Mouse (Mus musculus) cerebellum, adult 2 months (tissue): ENCODE data around the gene Ccnyl1. TPM values are rescaled to one million over a fixed set of nuclear protein-coding genes. Genes with fewer than 3 reads are reported as not detected.
A peak's percentile ranks its signal among the peaks of the same experiment; 100 is the strongest.

ENCODE experiments used
- DNase-seq, 2 experiments: peaks; one replicate each; pipeline ENCODE4 v3.0.0; 2021
- H3K27ac ChIP-seq: fragments of 200-500 bp; 2 replicates; pipeline ENCODE4 v1.5.1; 2012; ENCODE audit warnings: low read length, control low read depth, inconsistent platforms; ENCODE audit not compliant: insufficient read depth
- H3K27me3 ChIP-seq: fragments of 200-500 bp; 2 replicates; pipeline ENCODE4 v1.6.1; 2012; ENCODE audit warnings: inconsistent platforms, mild to moderate bottlenecking, low read length, moderate library complexity; ENCODE audit not compliant: control insufficient read depth, insufficient read depth
- H3K4me1 ChIP-seq: fragments of 200-500 bp; 2 replicates; pipeline ENCODE4 v1.6.1; 2011; ENCODE audit warnings: low read length; ENCODE audit not compliant: control insufficient read depth, insufficient read depth
- H3K4me3 ChIP-seq: fragments of 200-500 bp; replicated peaks from 2 replicates; pipeline ENCODE3; 2011; ENCODE audit warnings: mild to moderate bottlenecking, low read depth, low read length, control low read depth; ENCODE audit not compliant: insufficient read depth
- CTCF ChIP-seq: fragments of 200-500 bp; IDR thresholded peaks from 2 replicates; pipeline ENCODE4 v1.5.1; 2011; ENCODE audit warnings: low read depth, mild to moderate bottlenecking, control low read depth, low read length, moderate library complexity, borderline replicate concordance; ENCODE audit not compliant: insufficient read depth
- POLR2A ChIP-seq: fragments of 200-500 bp; IDR thresholded peaks from 2 replicates; pipeline ENCODE4 v1.6.1; 2011; ENCODE audit warnings: low read length, control low read depth, borderline replicate concordance; ENCODE audit not compliant: insufficient read depth
- WGBS: fragments of 180-500 bp; shearing (Covaris S2); methylation state at CpG from one replicate; pipeline ENCODE4 v1.1.7; 2018; 5-methylcytosine and 5-hydroxymethylcytosine counted together
- polyA plus RNA-seq: library from polyadenylated mRNA; depleted of rRNA; stranded (reverse); fragments of >200 nt; gene quantifications from 2 replicates; pipeline ENCODE4 v1.2.3, GENCODE M21; 2012

Ccnyl1 gene
- polyA plus RNA-seq, 1 experiment = 17.4 TPM

DNA sequence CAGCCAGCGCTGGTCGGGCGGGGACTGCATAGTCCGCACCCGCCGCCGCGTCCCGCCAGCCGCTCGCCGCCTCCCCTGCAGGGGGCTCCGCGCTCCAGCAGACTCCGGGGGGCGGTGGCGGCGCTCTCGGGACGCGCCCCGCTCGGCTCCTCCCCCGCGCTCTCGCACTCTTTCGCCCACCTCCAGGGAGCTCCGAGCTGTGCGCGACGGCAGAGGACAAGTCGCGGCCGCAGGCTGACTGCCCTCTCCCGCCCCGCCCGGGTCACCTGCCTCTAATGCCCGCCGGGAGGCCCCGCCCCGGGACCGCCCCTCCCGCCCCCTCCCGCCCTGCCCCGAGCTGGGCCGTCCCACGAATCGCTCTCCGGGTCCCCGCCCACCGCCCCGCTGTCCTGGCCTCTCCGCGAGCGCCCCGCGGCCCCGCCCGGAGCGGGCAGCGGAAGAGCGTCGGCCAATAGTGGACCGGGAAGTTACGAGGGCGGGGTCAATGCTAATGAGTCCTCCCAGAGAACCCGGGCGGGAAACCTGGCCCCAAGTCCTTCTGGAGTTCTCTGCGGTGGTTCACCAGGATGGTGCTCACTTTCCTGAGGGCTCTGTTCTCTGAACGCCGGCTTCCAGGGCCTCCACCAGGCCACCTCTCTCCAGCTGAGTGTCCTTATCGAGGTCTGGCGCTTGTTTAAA is 47.4 kb downstream of the Ccnyl1 start, which contains the start of gene Fzd5:
Fzd5 (minus strand) TSS at position 250 of the 678 bp plus-strand sequence.
- under 1% methylated on average over 61 of the region's 73 CpGs for WGBS
- TF ChIP-seq POLR2A (0 out of 2 replicates have a peak, but pooled peaks have one; percentile 26), CTCF (no peak)
- Histone ChIP-seq H3K4me3 (peak within 1 kb of the TSS; percentile 71), H3K4me1 (peaks cover 10% of the 10 kb centered on the region), H3K27me3 (peaks cover 2% of the 10 kb centered on the region; the same call in 1 of the 2 replicates), H3K27ac (no peak within 1 kb of the TSS)
- peak; percentile 82 to 89 for DNase-seq

DNA sequence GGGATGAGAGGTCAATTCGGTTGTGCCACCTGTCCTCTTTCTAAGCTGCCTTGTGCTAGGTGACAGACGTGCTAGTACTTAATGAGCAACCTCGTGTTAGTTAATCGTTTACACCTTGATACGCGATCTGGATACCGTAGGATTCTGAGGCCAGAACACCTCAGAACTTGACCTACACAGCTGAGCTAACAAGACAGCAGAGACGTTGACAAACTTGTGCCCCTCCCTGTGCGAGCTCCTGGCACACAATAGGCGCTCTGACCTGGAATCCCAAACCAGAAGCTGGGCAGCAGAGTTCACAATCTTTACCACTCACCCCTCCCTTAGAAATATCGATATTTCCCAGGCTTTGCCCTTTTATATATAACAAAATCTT is 47.9 kb downstream of the Ccnyl1 start:
- TF ChIP-seq POLR2A = no peak
- TF ChIP-seq CTCF = no peak
- peaks cover 2% of the 10 kb centered on the region; the same call in 1 of the 2 replicates for H3K27me3 ChIP-seq
- under 1% methylated on average over 11 of the region's 11 CpGs for WGBS

DNA sequence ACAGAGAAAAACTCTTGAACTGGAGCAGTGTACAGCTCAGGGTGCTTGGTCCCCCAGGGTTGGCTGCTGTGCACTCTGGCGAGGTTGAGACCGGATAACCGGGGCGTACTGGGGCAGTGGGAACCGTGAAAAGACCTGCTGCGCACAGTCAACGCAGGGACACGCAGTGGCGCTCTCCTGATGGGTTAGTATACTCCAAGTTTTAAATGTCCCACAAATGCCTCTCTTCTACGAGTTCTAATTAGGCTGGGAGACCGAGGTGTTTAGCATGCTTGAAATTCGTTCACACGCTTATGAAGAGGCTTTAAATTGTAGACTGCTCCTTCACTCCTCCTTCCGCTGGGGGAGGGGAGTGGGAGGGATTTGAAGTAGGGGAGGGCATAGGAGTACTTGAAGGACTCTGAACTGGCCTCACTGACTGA is 48.4 kb downstream of the Ccnyl1 start:
- Histone ChIP-seq H3K4me1 (peaks cover 10% of the 10 kb centered on the region), H3K27ac (no peak overlapping the region), H3K27me3 (peaks cover 2% of the 10 kb centered on the region; the same call in 1 of the 2 replicates), H3K4me3 (no peak overlapping the region)
- TF ChIP-seq POLR2A (no peak), CTCF (no peak)
- DNase-seq = peak; percentile 9 to 11
- 2% methylated on average over 14 of the region's 14 CpGs for WGBS

More for the DNA sequence above, 47.9 kb downstream of the Ccnyl1 start:
- Histone ChIP-seq H3K4me3 (peak overlapping the region; percentile 58), H3K27ac (no peak overlapping the region), H3K4me1 (peaks cover 10% of the 10 kb centered on the region)
- no peak for DNase-seq

DNA sequence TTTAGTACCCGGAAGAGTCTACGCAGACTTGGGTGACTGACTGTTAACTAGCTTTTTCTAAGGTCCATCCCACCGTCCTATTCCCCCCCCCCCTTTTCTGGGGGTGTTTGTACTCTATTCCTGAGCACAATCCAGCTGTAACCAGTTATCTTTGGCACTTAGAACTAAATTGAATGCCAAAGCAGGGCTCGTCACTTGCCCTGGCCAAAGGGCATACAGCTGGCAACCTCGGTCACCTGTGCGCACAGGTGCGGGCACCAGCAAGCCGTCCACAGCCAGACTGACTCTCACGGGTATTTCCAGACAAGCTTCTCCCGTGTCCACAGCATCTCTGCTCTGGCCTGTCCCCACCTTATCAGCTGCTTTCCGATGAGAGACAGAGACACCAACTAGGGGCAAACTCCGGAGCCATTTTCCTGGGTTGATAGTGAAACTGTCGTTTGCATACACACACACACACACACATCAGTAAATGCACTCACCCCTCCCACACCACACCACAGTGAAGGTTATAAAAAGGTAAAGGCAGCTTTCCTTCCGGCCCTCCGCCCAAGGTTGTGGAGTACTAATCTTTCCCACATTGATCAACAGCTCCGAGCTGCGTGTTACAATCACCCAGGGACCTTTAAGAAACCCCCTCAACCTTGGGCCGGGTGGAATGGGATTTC is 52.6 kb downstream of the Ccnyl1 start:
- no peak for DNase-seq

DNA sequence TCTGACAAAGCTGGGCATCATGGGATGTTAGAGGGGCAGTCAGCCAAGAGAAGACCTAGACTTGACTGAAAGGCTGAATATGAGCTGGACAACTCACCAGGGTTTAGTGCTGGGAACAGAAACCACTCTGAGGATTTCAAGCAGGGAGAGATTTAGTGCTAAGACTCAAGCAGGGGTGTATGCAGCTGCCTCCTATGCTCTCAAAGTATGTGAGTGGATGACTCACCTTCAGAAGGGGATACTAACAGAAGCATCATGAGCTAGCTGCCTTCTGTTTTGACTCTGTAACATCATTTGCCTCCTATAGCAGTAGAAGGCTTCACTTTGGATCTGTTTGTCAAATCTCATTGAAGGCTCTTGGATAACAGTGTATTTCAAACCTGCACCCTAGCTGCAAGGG is 54.4 kb downstream of the Ccnyl1 start:
- Histone ChIP-seq H3K4me3 (no peak overlapping the region), H3K27me3 (no peaks in the 10 kb centered on the region), H3K4me1 (no peaks in the 10 kb centered on the region), H3K27ac (no peak overlapping the region)
- no peak for TF ChIP-seq POLR2A
- TF ChIP-seq CTCF = no peak
- DNase-seq = no peak

More for the DNA sequence above, 52.6 kb downstream of the Ccnyl1 start:
- no peaks in the 10 kb centered on the region for H3K27me3 ChIP-seq
- TF ChIP-seq POLR2A (no peak), CTCF (no peak)
- H3K4me1 ChIP-seq = no peaks in the 10 kb centered on the region
- WGBS = 89% methylated on average over 18 of the region's 18 CpGs
- no peak overlapping the region for H3K4me3 ChIP-seq
- no peak overlapping the region for H3K27ac ChIP-seq

DNA sequence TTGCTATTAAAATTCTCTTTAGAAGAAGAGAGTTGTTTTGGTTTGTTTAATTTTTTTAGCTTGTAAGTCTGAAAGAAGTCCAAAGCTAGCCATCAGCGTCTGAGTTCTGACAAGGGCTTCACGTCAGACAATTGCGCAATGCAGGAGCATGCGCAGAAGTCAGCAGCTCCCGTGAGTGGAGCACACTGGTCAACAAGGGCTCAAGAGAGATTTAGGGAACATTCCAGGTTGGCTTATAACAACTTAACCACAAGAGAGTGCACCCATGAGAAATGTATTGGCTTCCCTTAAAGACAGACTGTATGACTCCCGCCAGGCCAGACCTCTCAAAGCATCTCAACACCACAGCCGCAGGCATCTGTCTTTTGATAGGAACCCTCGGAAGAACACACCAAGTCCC is 62.9 kb downstream of the Ccnyl1 start:
- 91% methylated on average over 8 of the region's 8 CpGs for WGBS
- no peak for DNase-seq
- Histone ChIP-seq H3K4me1 (no peaks in the 10 kb centered on the region), H3K27ac (no peak overlapping the region), H3K4me3 (no peak overlapping the region), H3K27me3 (no peaks in the 10 kb centered on the region)
- no peak for TF ChIP-seq CTCF
- TF ChIP-seq POLR2A = no peak

DNA sequence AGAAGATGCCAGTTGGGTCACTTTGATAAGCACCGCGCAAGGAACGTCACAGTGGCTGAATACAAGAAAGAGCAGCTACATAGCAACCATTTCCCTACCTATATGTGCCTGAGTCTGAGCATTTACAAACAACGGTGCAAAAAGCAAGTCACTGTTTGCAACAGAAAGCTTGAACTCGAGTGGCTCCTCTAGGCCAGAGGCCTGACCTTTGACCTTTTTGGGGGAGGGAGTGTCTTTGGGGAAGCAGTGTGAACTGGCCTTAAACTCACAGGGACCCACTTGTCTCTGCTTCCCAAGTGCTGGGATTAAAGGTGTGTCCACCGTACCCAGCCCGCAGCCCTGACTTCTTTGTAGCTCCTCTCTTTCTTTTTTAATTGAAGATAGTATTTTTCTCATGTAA is 63.4 kb downstream of the Ccnyl1 start:
- Histone ChIP-seq H3K4me3 (no peak overlapping the region), H3K27ac (no peak overlapping the region), H3K4me1 (no peaks in the 10 kb centered on the region), H3K27me3 (no peaks in the 10 kb centered on the region)
- no peak for DNase-seq
- WGBS = 82% methylated on average over 7 of the region's 7 CpGs
- TF ChIP-seq POLR2A (no peak), CTCF (no peak)

DNA sequence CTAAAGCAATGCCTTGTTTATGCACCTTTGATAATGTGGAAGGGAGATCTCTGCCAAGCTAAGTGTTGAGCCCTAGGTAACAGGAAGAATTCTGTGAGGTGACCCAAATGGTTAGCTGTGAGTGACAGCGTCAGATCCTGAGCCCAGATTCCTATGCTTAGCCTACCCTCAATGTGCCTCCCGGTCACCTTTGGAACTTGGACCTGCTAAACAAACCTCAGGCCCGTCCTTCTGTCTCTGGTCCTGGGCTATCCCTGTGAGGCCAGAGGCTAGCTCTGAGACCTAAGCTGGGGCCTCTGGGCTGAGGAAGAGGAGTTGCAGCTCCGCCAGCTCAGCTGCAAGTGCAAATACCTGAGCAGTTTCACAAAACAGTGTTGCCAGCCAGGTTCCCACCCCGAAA is 64.4 kb downstream of the Ccnyl1 start:
- WGBS = 89% methylated on average over 5 of the region's 5 CpGs
- Histone ChIP-seq H3K4me1 (no peaks in the 10 kb centered on the region), H3K4me3 (no peak overlapping the region), H3K27ac (no peak overlapping the region), H3K27me3 (no peaks in the 10 kb centered on the region)
- no peak for DNase-seq
- TF ChIP-seq CTCF = no peak
- TF ChIP-seq POLR2A = no peak
